Mouse (Mus musculus): Measurements from ENCODE around the gene Slc38a1. TPM values are rescaled to one million over a fixed set of nuclear protein-coding genes. Genes with fewer than 3 reads are reported as not detected.

Gene Slc38a1
- polyA plus RNA-seq (2014; fragmentation: Illumina TruSeq; extraction: RNeasy Lipid Tissue Mini Kit (QIAGEN cat#74804); ENCODE audit: low read depth, low replicate concordance), result 57.9 TPM

GRCm38 (mm10) chr15:96642436-96643405 lies at the start of gene Slc38a1:
Gene Slc38a1 (minus strand): TSS chr15:96642913.

Other genes starting within 250 kb of the Slc38a1 start
- 126 TPM for gene Scaf11, start 182.1 kb downstream of the Slc38a1 start, polyA plus RNA-seq (2014; fragmentation: Illumina TruSeq; extraction: RNeasy Lipid Tissue Mini Kit (QIAGEN cat#74804); ENCODE audit: low read depth, low replicate concordance)
- 208 TPM for gene Slc38a2, start 56.8 kb upstream of the Slc38a1 start, polyA plus RNA-seq (2014; fragmentation: Illumina TruSeq; extraction: RNeasy Lipid Tissue Mini Kit (QIAGEN cat#74804); ENCODE audit: low read depth, low replicate concordance)